Mouse (Mus musculus) liver, postnatal 0 days (tissue): ENCODE measurements at regions not wholly inside any gene's neighbourhood (a gene's known extent, or its start where the extent isn't known, plus 50 kb on each side); places are given as distances from the start of the nearest gene placed in this dataset.

ENCODE experiments used
- CTCF ChIP-seq: sonication (generic); IDR thresholded peaks from 2 replicates; pipeline ENCODE4 v1.5.1; 2016; ENCODE audit warnings: antibody characterized with exemption, low read depth
- EP300 ChIP-seq: IDR thresholded peaks from 2 replicates; pipeline ENCODE4 v1.6.1; 2016; ENCODE audit warnings: antibody characterized with exemption, low read depth, mild to moderate bottlenecking

- TF ChIP-seq CTCF (no peak), EP300 (no peak)
Measured at GRCm38 (mm10) chr3:50990810-50991209, 233.4 kb upstream of the Noct start.
